Mouse (Mus musculus): ENCODE measurements at regions not wholly inside any gene's neighbourhood (a gene's known extent, or its start where the extent isn't known, plus 50 kb on each side); places are given as distances from the start of the nearest gene placed in this dataset.

DNA sequence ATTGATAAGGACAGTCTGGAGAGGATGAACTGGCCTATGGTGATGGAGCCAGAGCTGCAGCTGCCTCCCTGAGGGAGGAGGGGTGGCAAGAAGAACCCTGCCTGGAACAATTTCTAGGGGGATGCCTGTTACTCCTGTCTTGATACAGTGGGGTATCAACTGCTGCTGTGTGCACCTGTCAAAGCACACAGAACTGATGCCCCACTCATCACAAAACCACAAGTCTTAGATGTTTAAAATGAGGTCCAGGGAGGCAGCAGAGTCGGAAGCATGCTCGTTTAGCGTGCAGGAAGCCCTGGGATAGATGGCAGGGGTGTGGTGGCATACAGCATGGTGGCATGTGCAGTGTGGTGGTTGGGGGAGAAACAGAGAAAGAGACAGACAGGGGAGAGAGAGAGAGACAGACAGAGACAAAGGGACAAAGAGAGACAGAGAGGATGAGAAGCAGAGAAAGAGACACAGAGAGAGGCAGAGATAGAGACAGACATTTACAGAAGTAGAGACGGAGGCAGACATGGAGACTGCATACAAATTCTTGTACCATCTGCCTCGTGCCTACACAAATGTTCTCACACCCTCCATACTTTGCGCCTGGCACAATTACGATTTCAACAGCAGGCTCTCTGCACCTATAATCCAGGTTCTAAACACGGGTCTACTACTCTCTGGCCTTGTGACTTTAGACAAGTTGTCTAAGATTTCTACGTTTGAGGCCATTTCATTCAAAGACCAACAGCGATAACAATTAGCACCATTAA, 242.6 kb downstream of the Cbln4 start:
- DNase-seq (ENCODE audit: low spot score) = no peak

DNA sequence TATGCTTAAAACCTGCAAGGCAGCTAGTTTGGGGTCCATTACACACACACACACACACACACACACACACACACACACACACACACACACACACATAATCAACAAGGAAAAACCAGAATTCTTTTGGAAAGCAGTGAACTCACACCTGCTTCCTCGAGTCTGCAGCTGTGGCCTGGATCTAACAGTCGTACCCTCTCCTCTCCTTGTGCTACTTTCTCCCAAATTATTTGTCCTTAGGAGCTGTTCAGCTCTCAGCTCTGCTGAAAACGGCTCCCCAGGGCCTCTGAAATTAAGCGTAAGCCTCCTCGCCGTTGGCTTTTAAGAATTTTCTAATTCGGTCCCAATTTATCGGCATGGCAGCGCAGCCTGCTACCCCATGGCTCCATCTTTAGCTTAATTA, 243.9 kb downstream of the Cbln4 start:
- DNase-seq (ENCODE audit: low spot score) = no peak

DNA sequence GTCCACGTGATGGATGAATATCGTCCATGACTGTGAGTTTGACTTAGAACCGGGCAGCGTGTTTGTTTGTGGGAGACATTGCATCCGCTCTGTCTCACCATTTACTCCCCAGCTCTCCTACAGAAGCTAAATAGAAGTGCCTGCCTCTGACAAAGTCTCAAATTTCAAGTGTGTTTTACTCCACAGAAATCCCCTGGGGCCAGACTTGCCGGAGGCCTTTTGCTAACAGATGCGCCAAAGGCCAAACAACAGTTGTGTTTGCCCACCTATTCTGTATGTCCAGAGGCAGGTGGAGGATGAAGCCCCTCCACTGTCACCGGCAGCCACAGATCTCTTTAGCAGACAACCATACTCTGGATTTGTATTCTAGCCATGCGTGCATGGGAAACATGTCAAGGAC, 252.6 kb downstream of the Cbln4 start:
- DNase-seq (ENCODE audit: low spot score) = no peak

DNA sequence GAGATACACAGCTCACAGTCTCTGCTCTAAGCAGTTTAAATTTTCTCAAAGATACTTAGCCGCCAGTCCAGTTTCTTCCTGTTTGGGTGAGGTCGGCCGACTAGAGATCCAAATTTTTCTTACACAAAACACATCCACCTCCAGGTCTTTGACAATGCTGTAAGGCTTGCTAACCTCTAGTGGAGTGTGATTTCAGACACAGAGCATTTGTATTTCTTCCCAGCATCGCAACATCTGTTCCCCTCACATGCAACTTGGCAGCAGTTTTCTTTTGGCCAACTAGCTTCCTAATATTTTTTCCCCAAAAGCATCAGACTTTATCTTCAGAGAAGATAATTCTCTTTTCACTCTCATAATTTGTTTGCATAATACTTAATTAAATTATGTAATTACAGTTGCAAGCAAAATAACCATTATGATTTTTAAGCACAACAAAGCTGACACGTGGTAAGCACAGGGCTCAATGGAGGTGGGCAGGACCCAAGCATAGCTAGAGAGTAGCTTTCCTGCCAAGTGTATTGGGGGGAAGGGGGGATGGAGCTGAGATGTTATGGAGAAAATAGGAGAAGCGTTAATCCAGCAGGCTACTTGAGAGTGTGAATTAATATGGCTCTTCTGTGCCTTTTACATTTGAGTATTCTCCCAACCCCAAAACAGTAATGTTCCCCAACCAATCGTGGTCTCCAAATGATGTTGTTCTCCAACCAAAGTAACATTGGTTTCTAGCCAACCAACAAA, 276.9 kb downstream of the Cbln4 start:
- DNase-seq (ENCODE audit: low spot score) = no peak

DNA sequence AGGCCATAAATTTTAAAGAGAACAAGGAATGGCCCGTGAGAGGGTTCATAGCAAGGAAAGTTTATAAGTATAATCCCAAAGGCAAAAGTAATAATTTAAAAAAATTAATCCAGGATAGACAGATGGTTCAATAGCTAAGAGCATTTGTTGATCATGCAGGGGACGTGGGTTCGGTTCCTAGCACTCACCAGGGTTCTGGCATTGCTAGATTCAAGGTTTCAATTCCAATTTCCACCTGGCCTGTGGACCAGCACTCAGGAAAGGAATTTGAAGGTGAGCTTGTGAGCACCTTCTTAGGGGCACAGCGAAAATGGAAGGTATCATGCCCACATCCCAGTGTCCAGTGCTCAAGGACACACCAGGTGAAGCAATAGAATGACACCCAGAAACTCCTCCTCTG, 278.2 kb downstream of the Cbln4 start:
- DNase-seq (ENCODE audit: low spot score) = no peak

DNA sequence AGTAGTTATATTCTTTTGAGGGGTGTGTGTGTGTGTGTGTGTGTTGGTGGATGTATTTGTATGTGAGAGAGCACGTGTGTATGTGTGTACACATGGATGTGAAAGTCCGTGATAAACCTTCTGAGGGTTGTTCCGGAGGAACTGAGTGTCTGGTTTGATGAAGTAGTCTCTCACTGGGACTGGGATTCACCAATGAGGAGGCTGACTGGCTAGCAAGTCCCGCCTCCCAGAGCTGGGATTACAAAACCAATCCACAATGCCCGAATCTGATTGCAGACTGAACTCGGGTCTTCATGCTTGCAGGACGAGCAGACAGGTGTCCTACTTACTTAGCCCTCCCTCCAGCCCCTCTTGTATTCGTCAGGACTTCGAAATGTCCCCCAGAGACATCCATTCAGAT, 289.8 kb downstream of the Cbln4 start:
- no peak for DNase-seq (ENCODE audit: low spot score)

DNA sequence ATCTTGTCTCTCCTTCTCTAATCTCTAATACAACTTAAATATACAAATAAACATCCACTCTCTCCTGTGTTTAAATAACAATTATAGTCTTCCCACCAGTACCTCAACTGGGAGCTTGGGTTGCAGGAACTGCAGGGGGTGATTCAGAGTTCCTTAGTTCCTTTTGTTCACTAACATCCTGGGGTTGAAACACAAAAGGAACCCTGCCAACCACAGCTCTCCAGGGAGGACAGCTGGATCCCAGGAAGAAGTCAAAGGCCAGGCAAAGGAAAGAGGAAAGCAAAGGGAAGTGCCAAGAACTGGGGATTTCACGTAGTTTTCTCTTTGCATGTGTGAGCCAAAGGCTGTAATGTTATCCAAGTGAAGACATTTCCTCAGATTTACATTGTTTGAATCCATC, 296.1 kb downstream of the Cbln4 start:
- no peak for DNase-seq (ENCODE audit: low spot score)

DNA sequence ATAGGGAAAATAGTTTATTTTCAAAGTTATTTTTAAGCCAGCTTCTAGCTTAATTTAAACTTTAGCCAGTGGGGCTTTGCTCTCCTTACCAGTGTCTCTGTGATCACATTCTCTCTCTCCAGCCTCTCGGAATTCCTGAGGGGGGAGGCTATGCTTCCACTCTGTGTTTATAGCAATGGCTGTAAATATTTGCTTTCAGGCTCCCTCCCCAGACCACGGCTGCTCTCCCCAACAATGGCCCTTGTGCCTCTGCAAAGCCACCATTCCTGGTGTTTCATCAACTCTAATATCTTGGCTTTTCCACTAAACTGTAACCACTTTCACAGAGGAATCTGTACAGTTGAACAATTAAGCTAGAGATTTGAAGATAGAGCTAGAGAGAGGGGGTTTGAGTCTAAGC, 300.2 kb downstream of the Cbln4 start:
- no peak for DNase-seq (ENCODE audit: low spot score)

DNA sequence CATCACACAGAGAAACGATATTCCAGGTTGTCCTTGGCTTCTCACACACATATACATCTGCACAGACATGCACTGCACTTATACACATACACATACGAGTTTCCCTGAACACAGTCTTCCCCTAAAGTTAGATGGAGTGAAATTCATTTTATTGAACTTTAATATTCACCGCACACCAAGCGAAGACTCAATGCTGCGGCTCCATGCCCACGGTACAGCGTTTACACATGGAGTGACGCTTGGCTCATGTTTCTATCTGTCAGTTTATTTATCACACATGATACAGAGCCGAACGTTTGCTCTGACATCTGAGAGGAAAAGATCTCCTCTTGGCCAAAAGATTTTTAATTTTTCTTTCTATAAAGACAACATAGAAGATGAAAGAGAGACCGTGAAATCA, 300.6 kb downstream of the Cbln4 start:
- DNase-seq (ENCODE audit: low spot score) = no peak

DNA sequence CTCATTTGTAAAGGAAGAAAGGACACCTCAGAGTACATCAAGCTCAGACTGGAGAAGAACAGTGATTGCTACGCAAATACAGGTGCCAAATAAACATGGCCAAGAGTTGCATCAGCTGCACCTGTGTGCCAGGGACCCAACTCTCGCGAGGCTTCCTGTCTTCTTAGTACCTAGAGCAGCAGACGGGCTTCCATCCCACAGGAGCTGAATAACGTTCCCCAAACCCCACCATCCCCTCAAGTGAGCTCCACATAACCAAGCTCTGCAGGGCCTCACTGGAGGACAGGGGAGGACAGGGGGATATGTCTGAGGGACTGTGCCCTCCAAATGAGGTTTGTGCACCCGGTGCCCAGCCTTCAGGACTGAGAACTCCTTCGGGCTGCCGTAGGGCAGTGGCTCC, 305.5 kb downstream of the Cbln4 start:
- no peak for DNase-seq (ENCODE audit: low spot score)

DNA sequence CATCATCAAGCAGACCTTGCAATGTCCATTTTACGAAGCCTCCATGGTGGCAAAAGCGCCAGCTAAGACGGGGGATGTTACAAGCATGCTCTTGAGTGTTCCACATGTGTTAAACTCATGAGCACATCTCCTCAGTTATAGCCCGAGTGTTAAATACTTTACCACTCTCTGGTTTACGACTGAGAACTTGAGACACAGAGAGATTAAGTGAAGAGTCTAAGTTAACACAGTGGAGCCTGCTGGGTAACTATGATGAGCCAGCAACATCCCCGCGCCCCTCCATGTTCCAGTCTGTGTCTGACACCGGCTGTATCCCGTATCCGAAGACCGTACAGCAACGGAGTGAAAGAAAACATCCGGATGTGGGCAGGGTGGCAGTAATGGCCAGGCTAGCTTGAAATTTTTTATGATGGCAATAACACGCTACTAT, 308.2 kb downstream of the Cbln4 start:
- DNase-seq (ENCODE audit: low spot score) = no peak

DNA sequence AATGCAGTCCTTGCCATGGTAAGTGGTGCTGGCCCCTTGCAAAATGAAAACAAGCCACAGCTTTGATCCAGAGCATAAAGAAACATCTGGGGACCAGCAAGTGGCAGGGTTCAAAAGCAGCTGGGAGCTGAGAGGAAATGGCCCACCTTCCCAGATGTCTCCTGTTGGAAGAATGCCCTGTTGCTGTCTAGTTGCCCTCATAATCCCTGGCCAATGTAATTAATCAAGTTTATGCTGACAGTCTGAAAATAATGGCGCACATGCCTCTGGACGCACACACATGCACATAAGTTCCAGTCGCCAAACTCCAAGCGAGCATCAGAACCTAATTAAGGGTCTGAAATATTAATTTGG, 308.7 kb downstream of the Cbln4 start:
- DNase-seq (ENCODE audit: low spot score) = no peak

DNA sequence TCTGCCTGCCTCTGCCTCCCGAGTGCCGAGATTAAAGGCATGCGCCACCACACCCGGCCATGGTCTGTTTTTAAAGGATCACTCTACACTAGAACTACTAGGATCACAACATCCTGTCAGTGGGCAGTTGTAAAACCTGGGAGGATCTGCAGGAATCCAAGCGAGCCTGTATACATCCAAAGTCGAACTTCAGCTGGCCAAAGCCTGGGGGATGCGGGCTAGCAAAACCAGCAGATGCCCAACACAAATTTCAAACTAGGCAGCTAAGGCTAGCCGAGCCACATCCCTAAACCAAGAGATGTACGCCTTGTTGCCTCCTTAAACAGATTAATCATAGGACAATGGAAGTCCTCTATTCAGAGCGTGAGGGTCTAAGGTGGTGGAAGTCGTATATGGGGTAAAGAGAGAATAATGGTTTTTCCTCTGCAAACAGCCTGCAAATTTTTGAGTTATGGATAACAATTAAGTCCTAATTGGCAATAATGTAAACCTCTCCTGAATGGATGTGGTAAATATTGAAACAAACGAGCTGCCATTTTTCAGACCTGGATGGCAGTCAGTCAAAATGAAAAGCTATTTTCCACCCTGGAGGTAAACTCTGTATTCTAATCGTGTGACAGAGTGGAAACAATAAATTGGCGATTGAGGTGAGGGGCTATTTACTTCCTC, 309.2 kb downstream of the Cbln4 start:
- no peak for DNase-seq (ENCODE audit: low spot score)

DNA sequence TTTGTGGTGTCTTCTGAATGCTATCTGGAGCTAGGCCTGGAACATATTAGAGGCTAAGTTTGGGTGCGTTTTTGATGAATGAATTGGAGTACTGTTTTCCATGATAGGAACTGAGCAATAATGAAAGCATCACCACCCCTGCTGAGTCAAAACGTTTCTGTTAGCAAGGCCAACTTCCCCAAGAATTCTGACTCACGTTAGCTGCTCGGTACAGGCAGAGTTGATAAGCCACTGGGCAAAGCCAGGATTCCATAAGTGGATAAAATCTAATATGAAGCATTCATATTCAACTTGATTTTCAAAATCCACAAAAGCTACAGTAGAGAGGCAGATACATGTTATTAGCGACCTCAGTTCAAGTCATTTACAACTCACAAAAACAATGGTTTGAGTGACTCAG, 324.0 kb downstream of the Cbln4 start:
- no peak for DNase-seq (ENCODE audit: low spot score)

DNA sequence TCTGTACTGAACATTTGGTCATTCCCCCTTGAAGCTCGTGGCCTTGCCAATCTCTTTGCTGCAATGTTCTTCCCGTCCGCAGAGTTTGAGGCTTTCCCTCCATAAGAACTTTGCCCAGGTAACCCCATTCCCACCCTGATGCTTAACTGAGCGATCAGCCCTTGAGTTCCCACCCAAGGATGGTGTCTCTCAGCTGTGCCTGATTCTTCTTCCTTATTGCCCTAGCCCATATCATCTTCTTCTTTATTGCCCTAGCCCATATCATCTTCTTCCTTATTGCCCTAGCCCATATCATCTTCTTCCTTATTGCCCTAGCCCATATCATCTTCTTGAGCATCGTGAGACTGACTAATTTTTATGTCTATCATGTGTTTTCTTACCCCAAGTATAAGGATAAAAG, 324.4 kb downstream of the Cbln4 start:
- no peak for DNase-seq (ENCODE audit: low spot score)

DNA sequence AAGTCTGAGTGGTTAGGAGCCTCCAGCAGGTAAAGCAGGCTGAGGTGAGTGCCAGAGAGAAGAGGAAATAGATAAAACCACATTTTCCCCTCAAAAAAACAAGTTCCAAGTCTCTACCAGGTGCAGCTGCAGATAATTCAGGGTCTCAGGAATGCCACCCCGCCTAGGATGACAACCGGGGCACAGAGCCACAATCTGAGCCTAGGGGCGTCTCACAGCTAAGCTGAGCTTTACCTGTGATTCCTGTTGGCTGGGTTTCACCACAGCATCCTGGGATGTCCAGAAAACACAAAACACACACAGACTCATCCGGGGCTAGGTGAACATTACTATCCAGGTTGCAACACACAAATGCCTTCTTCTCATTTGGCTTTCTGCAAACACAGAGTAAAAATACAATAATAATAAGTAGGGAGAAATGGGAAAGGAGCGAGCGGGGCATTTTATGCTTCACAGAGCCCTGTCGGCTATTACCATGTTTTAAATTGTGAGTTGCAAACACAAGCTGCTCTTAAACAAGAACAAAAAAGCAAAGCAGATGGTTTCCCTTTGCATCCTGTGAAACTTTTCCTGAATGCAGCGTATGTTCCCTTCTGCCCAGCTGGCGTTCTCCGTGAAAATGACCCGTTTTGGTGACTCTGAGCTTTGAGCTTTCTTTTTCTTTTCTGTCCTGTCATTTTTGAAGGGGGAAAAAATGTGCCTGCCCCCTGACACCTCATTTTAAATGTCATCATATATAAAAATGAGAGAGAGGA, 330.3 kb downstream of the Cbln4 start:
- no peak for DNase-seq (ENCODE audit: low spot score)

DNA sequence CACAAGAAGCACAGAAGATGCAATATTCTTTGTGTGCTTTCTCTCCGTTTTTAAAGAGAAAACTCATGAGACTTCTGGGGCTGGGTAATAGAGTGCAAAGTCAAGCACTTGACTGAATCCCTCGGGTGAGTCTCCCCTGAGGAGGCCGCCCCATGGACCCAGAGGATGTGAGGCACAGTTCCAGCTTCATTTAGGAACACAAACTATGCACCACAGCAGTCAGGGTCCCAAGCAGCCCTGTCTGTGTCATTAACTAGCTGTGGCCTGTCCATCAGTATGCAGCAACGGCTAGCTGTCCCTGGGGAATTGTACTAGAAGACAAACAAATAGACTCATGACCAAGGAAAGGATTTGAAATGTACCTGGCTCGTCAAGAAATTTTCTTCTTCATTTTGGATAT, 349.7 kb downstream of the Cbln4 start:
- DNase-seq (ENCODE audit: low spot score) = no peak

DNA sequence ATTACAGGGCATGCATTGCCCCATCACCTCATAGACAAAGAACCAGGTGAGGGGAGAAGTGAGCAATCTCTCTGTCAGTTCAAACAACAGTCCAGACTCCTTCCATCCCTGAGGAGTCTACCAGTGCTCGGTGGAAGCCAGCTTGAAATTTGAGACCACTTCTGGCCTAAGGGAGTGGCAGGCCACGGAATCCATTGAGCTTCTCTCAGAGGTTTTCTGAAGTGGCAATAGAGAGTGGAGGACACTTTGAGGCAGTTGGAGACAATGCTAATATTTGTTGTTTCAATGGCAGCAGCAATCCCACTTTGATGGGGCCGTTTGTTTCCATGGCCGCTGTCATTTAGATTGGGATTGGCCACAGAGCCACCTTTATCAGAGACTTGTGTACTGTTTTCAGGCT, 352.5 kb downstream of the Cbln4 start:
- no peak for DNase-seq (ENCODE audit: low spot score)

DNA sequence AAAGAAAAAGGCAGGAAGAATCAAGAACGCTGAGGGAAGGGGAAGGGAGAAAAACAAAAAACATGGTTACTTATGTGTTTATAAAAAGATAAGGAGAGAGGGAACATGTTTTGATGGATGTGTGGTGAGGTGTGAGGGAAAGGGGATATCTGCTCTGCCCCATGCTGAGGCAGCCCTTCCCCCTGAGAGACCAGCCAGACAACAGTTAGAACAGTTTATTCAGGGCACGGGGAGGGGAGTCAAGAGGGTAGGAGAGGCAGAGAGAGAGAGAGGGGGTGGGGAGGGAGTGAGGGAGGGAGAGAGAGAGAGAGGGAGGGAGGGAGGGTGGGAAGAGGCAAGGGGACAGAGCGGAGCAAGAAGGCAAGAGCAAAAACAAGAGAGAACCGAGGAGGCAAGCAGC, 354.2 kb downstream of the Cbln4 start:
- DNase-seq (ENCODE audit: low spot score) = no peak

DNA sequence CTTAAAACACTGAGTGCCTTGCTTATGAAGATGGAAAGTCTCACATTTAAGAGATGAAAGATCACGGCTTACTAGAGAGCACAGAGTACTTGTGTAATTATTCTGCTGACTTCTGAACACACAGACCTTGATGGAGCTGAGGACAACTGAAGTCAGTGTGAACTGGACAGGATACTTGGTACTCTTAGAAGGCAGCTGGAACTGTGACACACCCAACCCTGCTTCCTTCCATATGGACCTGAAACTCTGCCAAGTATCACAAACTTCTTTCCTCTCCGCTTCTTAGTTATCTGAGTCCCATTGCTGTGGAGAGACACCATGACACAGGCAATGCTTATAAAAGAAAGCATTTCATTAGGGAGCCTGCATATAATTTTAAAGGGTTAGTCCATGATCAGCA, 365.3 kb downstream of the Cbln4 start:
- DNase-seq (ENCODE audit: low spot score) = no peak

DNA sequence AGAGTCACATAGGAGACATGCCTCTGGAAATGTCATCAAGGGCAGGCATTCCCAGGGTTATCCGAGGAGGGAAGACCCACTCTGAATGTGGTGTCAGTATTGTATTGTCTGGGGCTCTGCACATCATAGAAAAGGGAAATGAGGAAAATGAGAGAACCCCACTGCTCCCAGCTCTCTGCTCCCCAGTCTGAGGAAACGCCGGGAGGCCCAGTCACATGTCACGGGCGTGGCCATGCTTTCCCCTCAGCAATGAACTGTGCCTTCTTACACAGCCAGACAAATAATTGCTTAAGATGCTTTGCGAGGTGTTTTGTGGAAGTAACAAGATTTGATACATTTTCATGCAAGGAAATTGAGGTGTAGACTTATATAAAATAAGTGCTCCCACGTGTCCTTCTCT, 366.1 kb downstream of the Cbln4 start:
- no peak for DNase-seq (ENCODE audit: low spot score)

DNA sequence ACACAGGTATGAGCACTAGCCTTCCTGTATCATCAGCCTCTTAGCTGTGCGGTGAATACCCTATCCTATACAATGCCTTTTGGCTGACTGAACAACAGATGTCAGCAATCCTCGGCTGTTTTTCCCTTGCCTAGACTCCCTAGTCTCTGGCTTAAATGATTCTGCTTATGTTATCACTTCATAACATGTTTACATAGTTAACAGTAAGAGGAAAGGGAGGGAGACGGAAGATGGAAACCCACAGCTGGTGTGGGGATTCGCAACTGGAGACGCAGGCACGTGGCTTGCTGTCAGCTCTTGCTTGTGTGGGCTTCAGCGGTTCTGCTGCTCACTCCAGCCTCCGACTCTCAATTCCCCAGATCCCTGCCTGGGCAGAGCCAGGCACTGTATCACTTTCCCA, 367.2 kb downstream of the Cbln4 start:
- no peak for DNase-seq (ENCODE audit: low spot score)

DNA sequence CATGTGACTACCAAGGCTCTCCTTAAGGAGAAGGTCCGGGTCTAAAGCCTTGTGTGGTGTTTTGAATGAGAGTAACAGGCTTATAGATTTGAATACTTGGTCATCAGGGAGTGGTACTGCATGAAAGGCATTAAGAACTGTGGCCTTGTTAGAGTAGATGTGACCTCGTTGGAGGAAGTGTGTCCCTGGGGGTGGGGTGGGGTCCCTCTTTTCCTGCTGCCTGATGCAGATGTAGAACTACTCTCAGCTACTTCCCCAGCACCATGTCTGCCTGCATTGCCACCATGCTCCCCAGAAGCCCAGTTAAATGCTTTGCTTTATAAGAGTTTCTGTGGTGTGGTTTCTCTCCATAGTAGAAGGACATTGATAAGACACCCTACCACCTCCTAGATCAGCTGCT, 367.9 kb downstream of the Cbln4 start:
- no peak for DNase-seq (ENCODE audit: low spot score)
